Mouse (Mus musculus): ENCODE measurements around the gene Il1rl2.

DNA sequence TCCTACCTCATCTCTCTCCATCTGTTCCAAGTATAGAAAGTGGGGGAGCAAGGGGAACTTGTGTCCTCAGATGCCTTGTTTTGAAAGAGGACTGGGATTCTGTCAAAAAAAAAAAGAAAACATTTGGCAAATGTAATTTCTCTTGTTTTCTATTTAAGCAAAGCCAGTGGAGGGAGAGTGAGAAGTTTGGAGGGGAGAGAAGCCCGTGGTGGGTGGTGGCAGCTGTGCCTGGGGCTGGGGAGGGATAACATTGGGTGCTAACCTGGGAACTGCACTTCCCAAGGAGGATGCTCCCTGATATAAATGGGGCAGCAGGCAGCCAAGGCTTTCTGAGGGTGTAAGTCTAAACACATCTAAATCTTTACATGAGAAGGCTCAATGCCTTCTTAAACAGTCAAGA lies 37.2 kb downstream of the Il1rl2 start:
- TF ChIP-seq POLR2A (IDR thresholded peaks at IDR 0.05; ENCODE audit: borderline replicate concordance, control insufficient read depth, low read depth, low read length) (no peak), CTCF (IDR thresholded peaks at IDR 0.05; ENCODE audit: control insufficient read depth, insufficient read depth, low read length) (no peak)

Measured in bone marrow, adult 2 months (tissue).